Mouse (Mus musculus): ENCODE results near the gene Gm28048. TPM values are rescaled to one million over a fixed set of nuclear protein-coding genes. Genes with fewer than 3 reads are reported as not detected.
A peak's percentile ranks its signal among the peaks of the same experiment; 100 is the strongest.

Gene Gm28048
- total RNA-seq, 2 experiments from 2014 or later: 5.5 to 8.3 TPM

- DNase-seq (ENCODE audit: low spot score in 2 of 2): peak; percentile 85 to 91
These were observed 8.7 kb upstream of the Gm28048 start, which contains the start of gene Cct4 for GRCm38 (mm10) chr11:22990393-22991126. Gene Cct4 (plus strand): TSS chr11:22990519.

- no peak for DNase-seq (ENCODE audit: low spot score in 2 of 2)
These were observed 7.9 kb upstream of the Gm28048 start for GRCm38 (mm10) chr11:22989786-22990185.

- DNase-seq (ENCODE audit: low spot score in 2 of 2): peak in 1 of 2 experiments; percentile 45
These were observed 5.5 kb upstream of the Gm28048 start for GRCm38 (mm10) chr11:22987357-22987756.

GRCm38 (mm10) chr11:22985510-22985909, 3.6 kb upstream of the Gm28048 start:
- DNase-seq (ENCODE audit: low spot score in 2 of 2): no peak

- DNase-seq (ENCODE audit: low spot score in 2 of 2): no peak
These were observed 956 bp upstream of the Gm28048 start for GRCm38 (mm10) chr11:22982846-22983245.

GRCm38 (mm10) chr11:22981543-22981950, 343 bp downstream of the Gm28048 start:
- peak in 1 of 2 experiments; percentile 42 for DNase-seq (ENCODE audit: low spot score in 2 of 2)

- no peak for DNase-seq (ENCODE audit: low spot score in 2 of 2)
These were observed 849 bp downstream of the Gm28048 start for GRCm38 (mm10) chr11:22981041-22981440.

GRCm38 (mm10) chr11:22979221-22979620, 2.7 kb downstream of the Gm28048 start:
- no peak for DNase-seq (ENCODE audit: low spot score in 2 of 2)

GRCm38 (mm10) chr11:22978711-22979110, 3.2 kb downstream of the Gm28048 start:
- no peak for DNase-seq (ENCODE audit: low spot score in 2 of 2)

- no peak for DNase-seq (ENCODE audit: low spot score in 2 of 2)
These were observed 3.7 kb downstream of the Gm28048 start for GRCm38 (mm10) chr11:22978215-22978614.

- DNase-seq (ENCODE audit: low spot score in 2 of 2): no peak
These were observed 8.3 kb downstream of the Gm28048 start for GRCm38 (mm10) chr11:22973599-22973998.

GRCm38 (mm10) chr11:22972746-22973526, 9.0 kb downstream of the Gm28048 start:
- DNase-seq (ENCODE audit: low spot score in 2 of 2): peak; percentile 72 to 83

GRCm38 (mm10) chr11:22971835-22972709, 9.8 kb downstream of the Gm28048 start, which contains the start of gene Zrsr1:
Gene Zrsr1 (plus strand): TSS chr11:22972005.
- peak; percentile 46 to 61 for DNase-seq (ENCODE audit: low spot score in 2 of 2)

- no peak for DNase-seq (ENCODE audit: low spot score in 2 of 2)
These were observed 11.3 kb downstream of the Gm28048 start for GRCm38 (mm10) chr11:22970546-22970945.

GRCm38 (mm10) chr11:22969486-22969885, 12.4 kb downstream of the Gm28048 start:
- no peak for DNase-seq (ENCODE audit: low spot score in 2 of 2)

GRCm38 (mm10) chr11:22965503-22965902, 16.4 kb downstream of the Gm28048 start:
- DNase-seq (ENCODE audit: low spot score in 2 of 2): no peak

- DNase-seq (ENCODE audit: low spot score in 2 of 2): no peak
These were observed 17.5 kb downstream of the Gm28048 start for GRCm38 (mm10) chr11:22964401-22964800.

GRCm38 (mm10) chr11:22962101-22962500, 19.8 kb downstream of the Gm28048 start:
- DNase-seq (ENCODE audit: low spot score in 2 of 2): no peak

- DNase-seq (ENCODE audit: low spot score in 2 of 2): no peak
These were observed 24.0 kb downstream of the Gm28048 start for GRCm38 (mm10) chr11:22957791-22958374.

- DNase-seq (ENCODE audit: low spot score in 2 of 2): peak; percentile 37 to 66
These were observed 25.1 kb downstream of the Gm28048 start for GRCm38 (mm10) chr11:22956830-22957229.

GRCm38 (mm10) chr11:22956346-22956745, 25.5 kb downstream of the Gm28048 start:
- no peak for DNase-seq (ENCODE audit: low spot score in 2 of 2)

Data from layer of hippocampus, postnatal 10 days (tissue).